Mouse (Mus musculus) midbrain, embryonic 10.5 days (tissue): ENCODE measurements around the gene 2010300C02Rik. TPM values are rescaled to one million over a fixed set of nuclear protein-coding genes. Genes with fewer than 3 reads are reported as not detected.
"Not testable (repeated sequence)": the region's sequence is repeated elsewhere in the genome, so short reads cannot be mapped to it uniquely, and the experiment has no call there.

Experiments used
- DNase-seq: peaks from one replicate; pipeline ENCODE4 v3.0.0-alpha.2; 2017; ENCODE audit warnings: low spot score
- H3K27ac ChIP-seq: fragments of 300-500 bp; sonication (generic); replicated peaks from 2 replicates; pipeline ENCODE4 v1.5.1; 2016; ENCODE audit warnings: mild to moderate bottlenecking
- H3K27me3 ChIP-seq: fragments of 300-500 bp; sonication (generic); 2 replicates; pipeline ENCODE4 v1.6.1; 2016; ENCODE audit warnings: low read depth, mild to moderate bottlenecking; ENCODE audit not compliant: poor library complexity, severe bottlenecking
- H3K36me3 ChIP-seq: fragments of 300-500 bp; sonication (generic); 2 replicates; pipeline ENCODE4 v1.6.1; 2016; ENCODE audit warnings: mild to moderate bottlenecking, moderate library complexity
- H3K4me1 ChIP-seq: fragments of 300-500 bp; sonication (generic); 2 replicates; pipeline ENCODE4 v1.6.1; 2016
- H3K4me3 ChIP-seq: fragments of 300-500 bp; sonication (generic); 2 replicates; pipeline ENCODE4 v1.5.1; 2016; ENCODE audit warnings: mild to moderate bottlenecking, moderate library complexity
- H3K9me3 ChIP-seq: fragments of 300-500 bp; sonication (generic); replicated peaks from 2 replicates; pipeline ENCODE4 v1.6.1; 2016; ENCODE audit warnings: mild to moderate bottlenecking
- WGBS: fragments of 180-500 bp; shearing (Covaris S2); methylation state at CpG from one replicate; pipeline ENCODE4 v1.1.7; 2016; 5-methylcytosine and 5-hydroxymethylcytosine counted together
- polyA plus RNA-seq: library from polyadenylated mRNA; unstranded; fragments of >200 nt; fragmentation: Nextera tagmentation; extraction: Ambion mirVana; gene quantifications from 2 replicates; pipeline ENCODE4 v1.2.1, GENCODE M21; 2016

Gene 2010300C02Rik
- polyA plus RNA-seq, 1 experiment from 2014 or later, result 0.73 TPM

- Histone ChIP-seq H3K36me3 (no peaks in the 10 kb centered on the region), H3K4me3 (no peak overlapping the region), H3K4me1 (no peaks in the 10 kb centered on the region), H3K27me3 (no peaks in the 10 kb centered on the region), H3K27ac (no peak overlapping the region), H3K9me3 (no peaks in the 10 kb centered on the region)
- DNase-seq, result no peak
- 85% methylated on average over 8 of the region's 8 CpGs for WGBS
These were observed 7.3 kb upstream of the 2010300C02Rik start for GRCm38 (mm10) chr1:37727186-37727585.

GRCm38 (mm10) chr1:37726426-37726825 is 6.5 kb upstream of the 2010300C02Rik start:
- no peaks in the 10 kb centered on the region for H3K36me3 ChIP-seq
- WGBS, result 88% methylated on average over 8 of the region's 8 CpGs

DNA sequence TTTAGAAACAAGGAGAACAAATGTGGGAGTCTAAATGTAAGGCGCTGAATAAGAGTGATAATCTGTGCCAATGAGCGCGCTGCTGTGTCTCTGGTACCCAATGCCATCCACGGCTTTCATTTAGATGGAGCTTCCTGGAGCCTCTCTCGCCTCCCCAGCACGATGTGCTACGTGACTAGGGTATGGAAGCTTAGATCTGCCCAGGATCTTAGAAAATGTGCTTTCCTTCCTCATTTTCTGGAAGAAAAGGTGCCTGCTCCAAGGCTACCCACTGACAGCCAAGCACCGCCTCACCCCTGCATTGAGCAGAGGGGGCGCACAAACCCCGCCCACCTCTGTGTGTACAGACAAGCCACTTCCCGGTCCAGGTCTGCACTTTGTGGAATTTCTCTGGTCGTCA is 6.0 kb upstream of the 2010300C02Rik start:
- 74% methylated on average over 12 of the region's 12 CpGs for WGBS
- no peaks in the 10 kb centered on the region for H3K4me1 ChIP-seq
- peaks cover 9% of the 10 kb centered on the region for H3K27me3 ChIP-seq
- no peak overlapping the region for H3K27ac ChIP-seq
- no peak for DNase-seq
- no peaks in the 10 kb centered on the region for H3K9me3 ChIP-seq
- no peak overlapping the region for H3K4me3 ChIP-seq
- no peaks in the 10 kb centered on the region for H3K36me3 ChIP-seq

More at GRCm38 (mm10) chr1:37726426-37726825, 6.5 kb upstream of the 2010300C02Rik start:
- Histone ChIP-seq H3K27ac (no peak overlapping the region), H3K9me3 (no peaks in the 10 kb centered on the region), H3K27me3 (peaks cover 4% of the 10 kb centered on the region), H3K4me1 (no peaks in the 10 kb centered on the region), H3K4me3 (no peak overlapping the region)
- no peak for DNase-seq

DNA sequence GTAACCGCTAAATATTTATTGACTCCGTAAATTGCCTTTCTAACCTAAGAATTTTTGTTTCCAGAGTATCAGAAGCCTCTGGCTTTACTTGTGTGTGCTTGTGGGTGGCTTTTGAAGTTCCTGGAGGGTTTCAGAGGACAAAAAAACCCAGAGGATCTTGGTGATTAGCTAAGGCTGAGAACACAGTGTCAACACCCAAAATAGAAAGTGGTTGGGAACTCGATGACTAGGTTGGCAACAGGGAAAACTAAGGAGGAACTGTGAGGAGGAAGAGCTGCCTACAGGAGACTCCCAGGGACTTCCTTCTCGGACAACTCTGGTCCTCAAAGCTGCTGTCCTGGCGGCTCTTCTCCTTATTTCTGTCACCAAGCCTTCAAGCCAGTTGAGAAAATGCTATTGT is 1.2 kb upstream of the 2010300C02Rik start:
- peaks cover 44% of the 10 kb centered on the region for H3K27me3 ChIP-seq
- no peak for DNase-seq
- no peaks in the 10 kb centered on the region for H3K36me3 ChIP-seq
- WGBS, result 73% methylated on average over 5 of the region's 5 CpGs
- no peaks in the 10 kb centered on the region for H3K9me3 ChIP-seq
- no peak overlapping the region for H3K27ac ChIP-seq
- peaks cover 16% of the 10 kb centered on the region for H3K4me1 ChIP-seq
- H3K4me3 ChIP-seq, result no peak overlapping the region

- Histone ChIP-seq H3K36me3 (no peaks in the 10 kb centered on the region), H3K27me3 (peaks cover 44% of the 10 kb centered on the region), H3K9me3 (no peaks in the 10 kb centered on the region), H3K4me3 (peak overlapping the region; percentile 69), H3K27ac (peak overlapping the region; percentile 75), H3K4me1 (peaks cover 16% of the 10 kb centered on the region)
- WGBS, result 4% methylated on average over 49 of the region's 49 CpGs
- DNase-seq, result peak; percentile 35
These were observed 708 bp downstream of the 2010300C02Rik start for GRCm38 (mm10) chr1:37719030-37719723.

DNA sequence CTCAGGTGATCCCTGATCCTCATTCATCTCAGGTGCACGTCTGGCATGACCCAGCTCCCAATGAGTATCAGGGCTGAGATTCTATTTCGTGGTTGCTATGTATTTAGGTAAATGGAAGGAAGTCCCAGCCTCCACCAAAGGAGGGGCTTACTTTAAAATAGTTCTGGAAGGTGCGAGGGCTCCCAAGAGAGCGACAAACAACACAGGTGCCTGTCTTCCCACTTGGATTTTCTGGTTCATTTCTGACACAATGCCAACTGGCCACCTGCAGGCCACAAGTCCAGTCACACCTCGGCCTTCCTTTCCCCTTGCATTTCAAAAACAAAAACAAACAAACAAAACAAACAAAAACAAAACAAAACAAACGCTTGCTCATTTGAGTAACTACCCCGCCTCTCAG is 1.4 kb downstream of the 2010300C02Rik start:
- Histone ChIP-seq H3K9me3 (no peaks in the 10 kb centered on the region), H3K4me3 (no peak overlapping the region), H3K4me1 (peaks cover 16% of the 10 kb centered on the region), H3K27me3 (peaks cover 44% of the 10 kb centered on the region), H3K27ac (no peak overlapping the region), H3K36me3 (no peaks in the 10 kb centered on the region)
- no peak for DNase-seq
- 49% methylated on average over 7 of the region's 7 CpGs for WGBS

- peaks cover 16% of the 10 kb centered on the region for H3K4me1 ChIP-seq
- H3K27ac ChIP-seq, result no peak overlapping the region
- no peak overlapping the region for H3K4me3 ChIP-seq
- H3K36me3 ChIP-seq, result no peaks in the 10 kb centered on the region
- no peaks in the 10 kb centered on the region for H3K9me3 ChIP-seq
- peaks cover 44% of the 10 kb centered on the region for H3K27me3 ChIP-seq
- DNase-seq, result no peak
- WGBS, result 82% methylated on average over 14 of the region's 14 CpGs
These were observed 2.3 kb downstream of the 2010300C02Rik start for GRCm38 (mm10) chr1:37717415-37718195.

GRCm38 (mm10) chr1:37712357-37712737 is 7.5 kb downstream of the 2010300C02Rik start:
- not testable (repeated sequence) for H3K4me1 ChIP-seq, H3K36me3 ChIP-seq, H3K4me3 ChIP-seq, H3K27me3 ChIP-seq, DNase-seq, H3K27ac ChIP-seq, H3K9me3 ChIP-seq
- WGBS, result 87% methylated on average over 4 of the region's 4 CpGs

DNA sequence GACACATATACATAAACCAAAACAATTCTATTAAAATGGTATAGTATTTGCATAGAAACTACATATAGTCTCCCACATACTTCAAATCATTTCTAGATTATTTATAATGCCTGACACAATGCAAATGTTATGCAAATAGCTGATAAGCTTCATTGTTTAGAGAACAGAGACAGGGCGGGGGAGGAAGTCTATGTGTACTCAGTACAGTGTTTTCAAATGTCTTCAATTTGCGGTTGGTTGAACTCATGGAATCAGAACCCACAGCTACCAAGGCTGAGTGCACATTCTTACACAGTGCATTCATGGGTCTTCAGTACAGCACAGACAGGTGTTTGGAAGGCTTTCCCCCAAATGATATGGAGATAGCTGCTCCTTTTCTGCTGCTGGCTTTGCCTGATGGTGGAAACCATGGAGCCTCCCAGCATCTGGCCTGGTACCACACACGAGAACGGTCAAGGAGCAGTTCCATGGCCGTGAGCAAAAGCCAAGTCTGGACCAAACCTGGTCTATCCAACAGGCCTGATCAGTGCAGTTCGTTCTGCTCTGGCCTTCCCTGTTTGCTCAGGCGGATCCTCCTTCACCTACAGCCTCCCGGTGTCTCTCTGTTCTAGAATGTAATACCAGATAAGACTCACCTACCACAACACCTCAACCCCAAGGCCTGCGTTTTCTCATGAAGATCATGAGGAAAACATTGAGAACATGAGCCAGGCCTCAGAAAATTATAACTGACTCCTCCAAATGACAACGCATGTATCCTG is 8.1 kb downstream of the 2010300C02Rik start:
- no peaks in the 10 kb centered on the region for H3K9me3 ChIP-seq
- H3K27ac ChIP-seq, result no peak overlapping the region
- no peaks in the 10 kb centered on the region for H3K4me1 ChIP-seq
- WGBS, result 91% methylated on average over 10 of the region's 10 CpGs
- no peaks in the 10 kb centered on the region for H3K27me3 ChIP-seq
- no peaks in the 10 kb centered on the region for H3K36me3 ChIP-seq
- no peak for DNase-seq
- no peak overlapping the region for H3K4me3 ChIP-seq

GRCm38 (mm10) chr1:37711082-37711481 is 8.8 kb downstream of the 2010300C02Rik start:
- Histone ChIP-seq H3K9me3 (no peaks in the 10 kb centered on the region), H3K36me3 (no peaks in the 10 kb centered on the region), H3K4me1 (no peaks in the 10 kb centered on the region), H3K27ac (no peak overlapping the region), H3K4me3 (no peak overlapping the region), H3K27me3 (no peaks in the 10 kb centered on the region)
- DNase-seq, result no peak
- 86% methylated on average over 5 of the region's 5 CpGs for WGBS

DNA sequence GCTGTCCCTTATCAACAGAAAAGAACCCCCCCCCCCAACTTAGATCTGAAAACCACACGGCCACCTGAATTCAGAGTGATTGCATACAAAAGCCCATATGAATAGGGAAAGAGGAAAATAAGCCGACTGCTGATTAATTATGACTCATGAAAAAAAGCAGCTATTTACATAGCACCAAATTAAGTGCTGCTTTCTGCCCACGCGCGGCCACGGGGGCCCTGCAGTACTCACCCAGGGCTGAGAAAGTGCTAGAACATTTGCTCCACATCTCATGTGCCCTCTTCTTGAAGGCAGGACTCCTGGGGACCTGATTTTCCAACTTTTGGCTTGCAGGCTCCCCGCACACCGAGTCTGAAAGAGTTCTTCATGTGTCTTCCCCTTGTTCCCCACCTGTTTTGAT is 10.1 kb downstream of the 2010300C02Rik start:
- Histone ChIP-seq H3K4me1 (no peaks in the 10 kb centered on the region), H3K36me3 (no peaks in the 10 kb centered on the region), H3K9me3 (no peaks in the 10 kb centered on the region), H3K27ac (no peak overlapping the region), H3K4me3 (no peak overlapping the region), H3K27me3 (no peaks in the 10 kb centered on the region)
- no peak for DNase-seq
- 90% methylated on average over 8 of the region's 8 CpGs for WGBS

- H3K9me3 ChIP-seq, result no peaks in the 10 kb centered on the region
- H3K27ac ChIP-seq, result no peak overlapping the region
- H3K27me3 ChIP-seq, result no peaks in the 10 kb centered on the region
- no peak for DNase-seq
- 92% methylated on average over 6 of the region's 6 CpGs for WGBS
- no peak overlapping the region for H3K4me3 ChIP-seq
- H3K36me3 ChIP-seq, result no peaks in the 10 kb centered on the region
- no peaks in the 10 kb centered on the region for H3K4me1 ChIP-seq
These were observed 11.5 kb downstream of the 2010300C02Rik start for GRCm38 (mm10) chr1:37708270-37708955.
